Mouse (Mus musculus) liver, postnatal 0 days (tissue): ENCODE measurements around the gene Ftsj3. TPM values are rescaled to one million over a fixed set of nuclear protein-coding genes. Genes with fewer than 3 reads are reported as not detected.
A peak's percentile ranks its signal among the peaks of the same experiment; 100 is the strongest.

Source experiments
- ATAC-seq: fragments of 200-750 bp; cut with Nextera tagmentation; 2 replicates; pipeline ENCODE4 v1.8.0; 2017; ENCODE audit warnings: mild to moderate bottlenecking, moderate library complexity
- DNase-seq: peaks from one replicate; pipeline ENCODE4 v3.0.0-alpha.2; 2016
- H3K27ac ChIP-seq: fragments of 300-500 bp; sonication (generic); 2 replicates; pipeline ENCODE4 v1.5.1; 2014; ENCODE audit warnings: antibody characterized with exemption, moderate library complexity, mild to moderate bottlenecking, low read depth
- H3K27me3 ChIP-seq: fragments of 300-500 bp; sonication (generic); 2 replicates; pipeline ENCODE4 v1.6.1; 2014; ENCODE audit warnings: low read length, control low read depth, mixed read lengths; ENCODE audit not compliant: insufficient read depth
- H3K36me3 ChIP-seq: fragments of 300-500 bp; sonication (generic); replicated peaks from 2 replicates; pipeline ENCODE4 v1.6.1; 2014; ENCODE audit warnings: mild to moderate bottlenecking, control low read depth, low read length, moderate library complexity, mixed read lengths; ENCODE audit not compliant: insufficient read depth
- H3K4me1 ChIP-seq: fragments of 300-500 bp; sonication (generic); 2 replicates; pipeline ENCODE4 v1.6.1; 2014; ENCODE audit warnings: antibody characterized with exemption, mild to moderate bottlenecking, control low read depth; ENCODE audit not compliant: insufficient read depth
- H3K4me2 ChIP-seq: fragments of 300-500 bp; sonication (generic); 2 replicates; pipeline ENCODE4 v1.6.1; 2014; ENCODE audit warnings: low read depth, mild to moderate bottlenecking, low read length, moderate library complexity, mixed read lengths
- H3K4me3 ChIP-seq: fragments of 300-500 bp; sonication (generic); 2 replicates; pipeline ENCODE4 v1.5.1; 2014; ENCODE audit warnings: low read depth, low read length
- H3K9ac ChIP-seq: fragments of 300-500 bp; sonication (generic); replicated peaks from 2 replicates; pipeline ENCODE4 v1.6.1; 2014; ENCODE audit warnings: mild to moderate bottlenecking, moderate library complexity
- H3K9me3 ChIP-seq: fragments of 300-500 bp; sonication (generic); 2 replicates; pipeline ENCODE4 v1.6.1; 2016; ENCODE audit warnings: mild to moderate bottlenecking, control low read depth, low read length, mixed read lengths
- CTCF ChIP-seq: sonication (generic); IDR thresholded peaks from 2 replicates; pipeline ENCODE4 v1.5.1; 2016; ENCODE audit warnings: antibody characterized with exemption, low read depth
- EP300 ChIP-seq: IDR thresholded peaks from 2 replicates; pipeline ENCODE4 v1.6.1; 2016; ENCODE audit warnings: antibody characterized with exemption, low read depth, mild to moderate bottlenecking
- WGBS: fragments of 180-500 bp; shearing (Covaris S2); extraction: QIAGEN DNeasy Blood & Tissue Kit; methylation state at CpG from one replicate; pipeline ENCODE4 v1.1.7; 2014; ENCODE audit not compliant: insufficient replicate concordance; 5-methylcytosine and 5-hydroxymethylcytosine counted together
- polyA plus RNA-seq: library from polyadenylated mRNA; unstranded; fragments of >200 nt; fragmentation: Nextera tagmentation; extraction: Ambion mirVana; gene quantifications from 2 replicates; pipeline ENCODE4 v1.2.1, GENCODE M21; 2015

The Ftsj3 gene
- polyA plus RNA-seq, 1 experiment from 2014 or later: 22.5 TPM

DNA sequence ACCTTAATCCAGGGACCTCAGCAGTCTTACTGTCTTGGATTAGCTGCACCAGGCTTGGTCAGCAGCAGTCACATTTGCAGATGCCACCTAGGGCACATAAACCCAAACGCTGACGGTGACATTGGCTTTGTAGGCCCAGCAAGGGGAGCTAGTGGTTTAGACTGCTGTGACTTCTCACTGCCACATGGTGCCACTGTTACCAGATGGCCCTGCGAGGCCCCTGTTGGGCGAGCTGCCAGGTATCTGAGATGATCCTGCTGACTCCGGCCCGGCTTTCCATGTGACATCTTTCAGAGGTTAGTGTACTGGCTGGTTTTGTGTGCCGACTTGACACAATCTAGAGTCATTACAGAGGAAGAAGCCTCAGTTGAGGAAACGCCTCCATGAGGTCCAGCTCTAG is 33.5 kb upstream of the Ftsj3 start:
- TF ChIP-seq CTCF: peak; percentile 58
- TF ChIP-seq EP300: no peak
- H3K4me3 ChIP-seq: no peak overlapping the region
- no peak overlapping the region for H3K27ac ChIP-seq
- ATAC-seq (peak; percentile 64; the same call in 1 of the 2 replicates), DNase-seq (peak; percentile 71)
- H3K36me3 ChIP-seq: no peaks in the 10 kb centered on the region
- no peak overlapping the region for H3K9ac ChIP-seq
- 60% methylated on average over 8 of the region's 8 CpGs for WGBS
- H3K4me1 ChIP-seq: no peaks in the 10 kb centered on the region
- no peaks in the 10 kb centered on the region for H3K9me3 ChIP-seq
- no peak overlapping the region for H3K4me2 ChIP-seq
- H3K27me3 ChIP-seq: no peaks in the 10 kb centered on the region

DNA sequence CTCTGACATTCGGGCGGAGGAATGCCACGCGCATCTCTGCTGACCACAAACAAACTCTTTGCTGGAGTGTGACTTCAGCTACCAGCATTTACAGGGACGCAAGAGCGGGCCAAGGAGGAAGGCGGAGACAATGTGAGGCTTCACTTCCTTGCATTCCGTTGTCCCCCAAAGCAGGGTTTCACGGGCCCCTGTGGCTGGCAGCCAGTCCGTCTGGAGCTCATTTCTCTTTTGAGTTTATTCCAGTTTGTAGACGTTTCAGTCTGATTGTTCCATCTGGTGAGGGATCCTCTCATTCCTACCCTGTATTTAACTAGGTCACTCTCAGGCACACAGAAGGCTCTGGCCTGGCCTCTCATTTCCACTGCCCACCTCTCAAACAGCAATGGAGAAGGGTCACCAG is 31.1 kb upstream of the Ftsj3 start:
- H3K4me3 ChIP-seq: no peak overlapping the region
- no peaks in the 10 kb centered on the region for H3K9me3 ChIP-seq
- no peaks in the 10 kb centered on the region for H3K36me3 ChIP-seq
- no peak overlapping the region for H3K9ac ChIP-seq
- TF ChIP-seq EP300 (no peak), CTCF (no peak)
- no peaks in the 10 kb centered on the region for H3K27me3 ChIP-seq
- ATAC-seq (no peak), DNase-seq (no peak)
- 68% methylated on average over 11 of the region's 11 CpGs for whole genome bisulfite sequencing
- no peak overlapping the region for H3K4me2 ChIP-seq
- H3K4me1 ChIP-seq: no peaks in the 10 kb centered on the region
- no peak overlapping the region for H3K27ac ChIP-seq

DNA sequence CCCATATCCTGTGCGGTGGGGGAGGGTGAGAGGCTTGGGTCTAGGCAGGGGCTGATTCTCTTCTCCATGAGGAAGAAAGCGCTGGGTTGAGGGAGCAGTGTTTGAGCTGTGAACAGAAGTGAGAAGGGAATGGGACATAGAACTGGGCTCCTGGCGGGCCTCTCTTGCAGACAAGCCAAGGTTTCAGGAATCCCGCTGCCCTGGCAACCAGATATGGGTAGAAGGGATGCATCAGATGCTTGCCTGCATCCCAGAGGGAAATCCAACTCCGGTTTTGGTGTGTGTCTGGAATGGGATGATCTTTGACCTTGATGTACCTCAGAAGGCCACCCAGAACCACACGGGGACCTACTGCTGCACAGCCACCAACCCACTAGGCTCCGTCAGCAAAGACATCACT is 30.3 kb upstream of the Ftsj3 start:
- Histone ChIP-seq H3K9ac (no peak overlapping the region), H3K36me3 (no peaks in the 10 kb centered on the region), H3K4me2 (no peak overlapping the region), H3K4me3 (no peak overlapping the region), H3K4me1 (no peaks in the 10 kb centered on the region), H3K27me3 (no peaks in the 10 kb centered on the region), H3K9me3 (no peaks in the 10 kb centered on the region), H3K27ac (no peak overlapping the region)
- DNase-seq (no peak), ATAC-seq (no peak)
- TF ChIP-seq CTCF (no peak), EP300 (no peak)
- WGBS: 83% methylated on average over 7 of the region's 7 CpGs

GRCm38 (mm10) chr11:106284126-106284525 is 28.2 kb upstream of the Ftsj3 start:
- Histone ChIP-seq H3K4me2 (no peak overlapping the region), H3K9ac (no peak overlapping the region), H3K4me1 (no peaks in the 10 kb centered on the region), H3K9me3 (no peaks in the 10 kb centered on the region), H3K27ac (no peak overlapping the region), H3K27me3 (no peaks in the 10 kb centered on the region), H3K4me3 (no peak overlapping the region), H3K36me3 (no peaks in the 10 kb centered on the region)
- WGBS: 62% methylated on average over 8 of the region's 8 CpGs
- ATAC-seq (no peak), DNase-seq (no peak)
- TF ChIP-seq CTCF (no peak), EP300 (no peak)

GRCm38 (mm10) chr11:106283371-106283770 is 27.5 kb upstream of the Ftsj3 start:
- no peaks in the 10 kb centered on the region for H3K9me3 ChIP-seq
- TF ChIP-seq CTCF (no peak), EP300 (no peak)
- H3K36me3 ChIP-seq: no peaks in the 10 kb centered on the region
- no peaks in the 10 kb centered on the region for H3K4me1 ChIP-seq
- no peak overlapping the region for H3K9ac ChIP-seq
- no peaks in the 10 kb centered on the region for H3K27me3 ChIP-seq
- no peak overlapping the region for H3K4me2 ChIP-seq
- 80% methylated on average over 4 of the region's 4 CpGs for WGBS
- no peak overlapping the region for H3K27ac ChIP-seq
- no peak for DNase-seq
- ATAC-seq: no peak
- no peak overlapping the region for H3K4me3 ChIP-seq

DNA sequence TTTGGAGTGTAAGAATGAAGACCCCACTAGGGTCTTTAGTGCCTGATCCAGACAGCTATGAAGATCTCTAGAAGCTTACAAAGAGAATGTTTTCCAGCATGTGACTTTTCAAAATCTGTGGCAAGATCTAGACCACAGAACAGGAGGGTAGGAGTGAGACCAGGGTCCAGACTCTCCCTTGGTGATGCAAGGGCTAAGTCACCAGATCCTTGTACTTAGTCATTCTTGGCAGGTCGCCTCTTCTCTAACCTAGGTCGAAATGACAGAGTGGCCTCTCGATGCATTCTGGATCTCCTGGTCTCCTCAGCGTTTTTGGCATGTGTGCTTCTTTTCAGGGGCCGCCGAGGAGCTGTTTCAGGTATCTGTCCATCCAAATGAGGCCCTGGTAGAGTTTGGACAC is 26.6 kb upstream of the Ftsj3 start:
- H3K4me2 ChIP-seq: no peak overlapping the region
- TF ChIP-seq EP300 (no peak), CTCF (no peak)
- no peaks in the 10 kb centered on the region for H3K36me3 ChIP-seq
- H3K9ac ChIP-seq: no peak overlapping the region
- no peak for DNase-seq
- WGBS: 77% methylated on average over 6 of the region's 6 CpGs
- no peak overlapping the region for H3K27ac ChIP-seq
- no peaks in the 10 kb centered on the region for H3K4me1 ChIP-seq
- ATAC-seq: no peak
- no peaks in the 10 kb centered on the region for H3K27me3 ChIP-seq
- H3K9me3 ChIP-seq: no peaks in the 10 kb centered on the region
- H3K4me3 ChIP-seq: no peak overlapping the region

DNA sequence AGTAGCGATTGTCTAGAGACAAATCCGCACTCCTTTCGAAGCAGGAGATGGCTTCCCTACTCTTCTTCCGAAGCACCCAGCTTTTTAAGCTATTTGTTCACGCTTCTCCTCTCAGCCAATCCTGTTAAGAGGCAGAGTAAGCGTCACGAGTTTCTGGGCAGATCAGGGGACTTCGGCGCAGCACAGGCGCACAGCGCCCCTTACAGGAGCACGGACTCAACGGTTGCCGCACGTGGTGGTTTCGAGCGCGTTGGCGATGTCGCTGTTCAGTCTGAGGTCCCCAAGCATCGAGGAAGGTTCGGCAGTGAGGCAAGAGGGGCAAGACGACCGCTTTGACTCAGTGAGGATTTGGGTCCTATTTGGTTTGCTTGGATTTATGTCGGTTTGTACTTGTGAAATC is 20.6 kb upstream of the Ftsj3 start, which contains the start of gene Tcam1:
TSS of gene Tcam1 (plus strand) at position 219 of the 400 bp plus-strand sequence.
- no peak within 1 kb of the TSS for H3K27ac ChIP-seq
- 3% methylated on average over 25 of the region's 25 CpGs for WGBS
- no peak within 1 kb of the TSS for H3K9ac ChIP-seq
- H3K9me3 ChIP-seq: no peaks in the 10 kb centered on the region
- no peaks in the 10 kb centered on the region for H3K27me3 ChIP-seq
- DNase-seq (peak; percentile 96), ATAC-seq (peak; percentile 22)
- H3K4me1 ChIP-seq: peaks cover 18% of the 10 kb centered on the region
- peak within 1 kb of the TSS; percentile 52 for H3K4me2 ChIP-seq
- H3K4me3 ChIP-seq: no peak within 1 kb of the TSS
- H3K36me3 ChIP-seq: no peaks in the 10 kb centered on the region
- TF ChIP-seq EP300: no peak
- peak; percentile 98 for TF ChIP-seq CTCF
